Mouse (Mus musculus) Muller cell, postnatal 12 days (primary cell): Measurements from ENCODE around the gene Cfap73.

ENCODE experiments used
- DNase-seq: peaks from one replicate; pipeline ENCODE4 v3.0.0-alpha.2; 2015; ENCODE audit errors: inconsistent ontology term

Gene Cfap73

DNA sequence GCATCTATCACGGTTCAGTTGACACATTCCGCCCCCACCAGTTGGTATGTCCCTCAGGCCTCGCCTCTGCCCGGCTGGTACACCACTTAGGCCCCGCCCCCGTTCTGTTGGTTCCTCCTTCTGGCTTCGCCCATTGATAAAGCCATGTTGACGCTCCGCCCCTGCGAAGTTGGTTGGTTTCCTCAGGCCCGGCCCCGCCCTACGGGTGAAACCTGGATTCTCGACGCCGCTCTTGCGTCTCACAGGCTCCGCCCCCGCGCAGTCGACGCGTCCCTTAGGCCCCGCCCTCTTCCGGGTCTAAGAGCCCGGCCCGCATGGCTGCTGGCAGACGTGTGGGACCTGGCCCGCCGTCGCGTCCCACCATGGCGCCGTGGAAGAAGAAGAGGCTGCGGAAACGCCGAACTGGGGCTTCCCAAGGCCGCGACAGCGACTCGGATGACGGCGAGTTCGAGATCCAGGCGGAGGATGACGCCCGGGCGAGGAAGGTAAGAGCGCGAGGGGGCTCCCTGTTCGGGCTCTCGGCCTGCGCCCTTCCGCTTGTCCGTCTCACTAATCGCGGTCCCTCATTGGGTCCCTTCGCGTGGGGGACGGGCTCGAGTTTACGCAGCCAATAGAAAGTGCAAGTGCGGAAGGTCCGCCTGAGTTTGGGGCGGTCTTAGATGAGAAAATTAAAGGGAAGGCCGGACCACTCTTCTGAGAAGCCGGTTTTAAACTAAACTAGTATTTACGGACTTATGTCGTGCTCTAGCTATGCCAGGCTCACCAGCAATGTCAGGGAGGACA lies 21.0 kb downstream of the Cfap73 start:
- DNase-seq = peak; percentile 100

DNA sequence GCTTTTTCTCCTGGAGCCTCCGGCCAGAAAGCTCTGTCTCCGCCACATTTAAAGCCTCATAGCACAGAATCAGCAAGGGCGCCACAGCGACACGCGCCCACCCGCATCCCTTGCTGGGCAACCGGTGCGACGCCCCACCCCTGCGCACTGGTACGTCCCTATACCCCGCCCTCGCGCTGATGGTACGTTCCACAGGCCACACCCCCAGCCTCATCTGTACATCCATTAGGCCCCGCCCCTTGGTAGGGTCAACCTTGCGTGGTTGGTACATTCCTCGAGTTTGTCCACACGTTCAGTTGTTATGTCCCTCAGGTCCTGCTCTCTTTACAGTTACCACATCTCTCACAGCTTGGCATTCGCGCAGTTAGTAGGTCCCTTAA lies 21.6 kb downstream of the Cfap73 start, which contains the start of the genes Rita1 and Ddx54:
Gene Rita1, minus strand, starts transcription at position 148 of the 380 bp plus-strand sequence.
Gene Ddx54, plus strand, starts transcription at position 298 of the 380 bp plus-strand sequence.
- DNase-seq = no peak

DNA sequence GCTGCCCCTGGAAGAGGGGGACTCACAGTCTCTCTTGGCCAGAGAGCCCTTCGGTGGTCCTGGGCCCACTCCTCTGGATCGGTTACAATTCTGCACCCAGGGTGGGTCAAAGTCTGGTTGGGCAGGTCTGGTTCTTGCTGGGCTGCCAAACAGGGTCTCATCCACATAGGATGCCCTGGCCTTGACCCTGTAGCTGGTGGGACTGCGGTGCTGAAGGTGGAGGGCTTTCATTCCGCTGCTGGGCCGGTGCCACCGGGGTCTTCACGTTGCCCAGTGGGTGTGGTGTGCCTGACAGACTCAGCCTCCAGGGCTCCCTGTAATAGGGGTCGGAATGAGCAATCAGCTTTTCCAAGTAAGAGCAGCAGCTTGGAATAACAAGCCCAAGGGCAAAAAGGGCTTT lies 22.6 kb downstream of the Cfap73 start:
- DNase-seq = no peak

DNA sequence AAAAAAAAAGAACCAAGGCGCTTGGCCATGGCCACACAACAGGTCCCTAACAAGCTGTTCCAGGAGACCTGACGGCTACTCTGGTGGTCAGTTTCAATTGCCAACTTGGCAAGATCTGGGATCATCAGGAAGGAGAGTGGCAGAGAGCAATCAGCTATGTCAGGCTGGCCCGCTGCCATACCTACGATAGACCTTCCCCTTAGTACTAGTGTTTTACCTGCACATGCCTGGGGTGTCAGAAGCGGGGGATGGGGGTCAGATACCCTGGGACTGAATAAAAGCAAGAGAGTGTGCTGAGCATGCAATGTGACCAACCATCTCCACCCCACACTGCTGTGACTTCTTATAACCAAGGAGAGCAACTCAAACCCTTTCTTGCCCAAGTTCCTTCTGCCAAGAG lies 23.1 kb downstream of the Cfap73 start:
- no peak for DNase-seq

DNA sequence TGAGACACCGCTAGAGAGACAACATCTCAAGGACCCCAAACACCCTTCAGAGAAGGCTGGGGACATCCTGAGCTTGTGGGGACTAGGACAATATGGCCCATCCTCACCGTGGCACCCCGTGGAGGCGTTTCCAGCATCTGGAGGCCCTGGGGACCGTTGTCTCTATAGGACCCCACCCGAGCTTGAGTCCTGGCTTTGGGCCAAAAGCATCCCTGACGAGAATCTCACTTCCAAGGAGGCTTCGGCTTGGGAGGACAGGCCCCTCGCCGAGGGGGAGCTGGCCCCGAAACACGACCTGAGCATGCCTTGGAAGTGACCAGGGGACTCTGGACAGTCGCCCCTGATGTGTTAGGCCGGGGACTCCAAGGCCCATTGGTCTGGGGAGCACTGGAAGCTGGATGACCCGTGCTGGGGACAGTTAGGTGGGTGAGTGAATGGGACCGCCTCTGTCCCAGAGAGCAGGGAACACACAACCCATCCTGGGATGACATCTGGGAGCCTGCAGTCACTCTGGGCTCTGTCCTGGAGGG lies 24.7 kb downstream of the Cfap73 start:
- no peak for DNase-seq

DNA sequence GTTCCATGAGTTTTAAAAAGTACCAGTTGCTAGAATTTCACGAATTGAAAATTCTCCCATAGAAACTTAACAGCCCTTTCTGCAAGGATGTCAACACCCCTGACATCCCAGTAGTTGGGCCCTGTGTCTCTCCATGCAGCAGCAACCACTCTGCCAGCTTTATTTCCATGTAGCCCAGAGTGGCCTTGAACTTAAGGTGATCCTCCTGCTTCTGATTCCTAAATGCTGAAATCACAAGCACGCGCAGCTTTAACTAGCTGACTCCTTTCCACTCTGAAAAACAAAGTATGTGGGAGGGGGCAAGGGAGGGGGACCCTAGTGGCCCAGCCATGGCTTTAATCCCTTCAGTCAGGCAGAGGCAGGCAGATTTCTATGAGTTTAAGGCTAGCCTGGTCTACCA lies 26.7 kb downstream of the Cfap73 start:
- no peak for DNase-seq

DNA sequence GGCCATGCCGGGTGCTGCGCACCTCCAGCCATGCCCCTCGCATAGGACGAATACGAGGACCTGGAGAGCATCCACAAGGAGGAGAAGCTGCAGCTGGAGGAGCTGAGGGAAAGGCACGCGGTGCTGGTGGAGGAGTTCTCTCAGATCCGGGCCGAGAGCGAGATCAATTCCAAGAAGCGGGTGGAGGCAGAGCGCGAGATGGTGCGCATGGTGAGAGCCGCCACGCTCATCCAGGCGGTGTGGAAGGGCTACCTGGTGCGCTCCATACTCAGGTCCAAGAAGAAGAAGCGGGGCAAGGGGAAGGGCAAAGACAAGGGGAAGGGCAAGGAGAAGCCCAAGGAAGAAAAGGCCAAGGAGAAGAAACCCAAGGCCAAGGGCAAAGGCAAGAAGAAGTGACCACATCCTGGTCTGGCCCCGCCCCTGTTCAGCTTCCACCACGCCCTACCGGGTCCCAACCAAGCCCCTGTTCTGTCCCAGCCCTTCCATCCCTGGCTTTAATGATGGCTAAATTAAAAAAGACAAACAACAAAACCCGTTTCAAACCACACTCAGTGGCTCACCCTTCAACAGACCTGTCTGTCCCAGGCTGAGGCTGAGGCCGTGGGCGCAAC lies 27.3 kb downstream of the Cfap73 start:
- DNase-seq = no peak

DNA sequence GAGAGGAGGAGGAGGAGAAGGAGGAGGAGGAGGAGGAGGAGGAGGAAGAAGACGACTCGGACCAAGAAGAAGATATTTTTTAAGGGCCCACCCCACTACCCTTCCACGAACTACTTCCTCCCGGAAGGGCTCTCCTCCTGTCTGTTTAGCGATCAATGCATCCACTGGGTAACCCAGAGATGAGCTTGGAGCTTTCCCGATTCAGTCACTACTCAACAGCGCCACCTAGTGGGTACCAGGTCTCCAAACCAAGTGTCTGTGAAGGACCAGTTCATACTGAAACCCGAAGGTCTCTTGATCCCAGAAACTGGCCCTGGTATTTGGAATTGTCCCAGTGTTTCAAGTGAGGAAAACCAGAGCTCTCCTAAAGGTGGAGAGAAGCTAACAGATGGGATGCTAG lies 28.3 kb downstream of the Cfap73 start:
- peak; percentile 86 for DNase-seq

DNA sequence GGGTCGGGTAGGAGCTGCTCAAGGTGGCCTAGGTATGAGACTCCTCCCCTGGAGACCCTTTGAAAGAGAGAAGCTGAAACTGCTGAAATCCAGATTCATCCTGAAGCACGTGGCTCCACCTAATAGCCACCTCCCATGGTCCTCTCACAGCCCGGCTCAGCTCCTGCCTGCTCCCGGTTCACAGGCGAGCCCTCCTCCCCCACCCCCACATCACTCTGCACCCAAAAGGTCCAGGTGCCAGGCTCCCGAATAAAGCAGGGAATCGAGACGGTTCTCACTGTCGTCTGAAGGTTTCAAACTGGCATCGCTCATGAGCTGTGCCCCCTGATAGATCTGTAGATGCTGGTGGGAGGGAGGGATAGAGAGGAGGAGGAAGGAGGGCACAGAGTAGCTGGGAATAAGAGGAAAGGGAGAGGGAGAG lies 28.8 kb downstream of the Cfap73 start:
- DNase-seq = peak; percentile 54

DNA sequence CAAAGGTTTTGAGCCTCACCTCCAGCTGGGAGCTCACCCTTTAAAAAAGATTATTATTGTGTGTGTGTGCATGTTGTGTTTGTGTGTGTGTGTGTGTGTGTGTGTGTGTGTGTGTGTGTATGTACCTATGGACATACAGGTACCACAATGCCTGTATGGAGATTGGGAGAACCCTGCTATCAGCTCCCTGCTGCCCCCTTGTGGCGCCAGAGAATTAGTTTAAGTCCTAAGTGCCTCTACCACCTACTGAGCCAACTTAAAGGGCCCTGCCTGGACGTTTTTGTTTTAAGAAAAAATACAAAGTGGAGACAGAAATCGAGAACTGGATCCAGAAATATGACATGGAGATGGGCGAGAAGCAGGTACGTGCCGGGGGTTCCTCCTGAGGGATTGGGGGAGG lies 29.2 kb downstream of the Cfap73 start:
- peak; percentile 58 for DNase-seq

DNA sequence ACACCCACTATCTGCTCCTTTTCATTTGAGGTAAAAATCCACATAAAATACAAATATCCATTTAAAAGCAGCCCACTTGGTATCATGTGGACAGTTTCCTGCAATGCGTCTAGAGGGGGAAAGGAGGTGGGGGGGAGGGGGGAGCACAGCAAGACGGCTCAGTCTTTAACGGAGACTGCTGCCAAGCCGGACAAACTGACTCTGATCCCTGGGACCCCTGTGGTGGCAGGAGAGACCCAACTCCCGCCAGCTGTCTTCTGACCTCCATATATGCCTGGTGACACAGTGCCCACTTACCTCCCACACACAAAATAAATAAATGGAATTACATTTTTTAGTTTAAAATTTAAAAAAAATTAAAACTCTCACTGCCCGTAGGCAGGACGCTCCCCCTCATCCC lies 30.5 kb downstream of the Cfap73 start:
- no peak for DNase-seq

DNA sequence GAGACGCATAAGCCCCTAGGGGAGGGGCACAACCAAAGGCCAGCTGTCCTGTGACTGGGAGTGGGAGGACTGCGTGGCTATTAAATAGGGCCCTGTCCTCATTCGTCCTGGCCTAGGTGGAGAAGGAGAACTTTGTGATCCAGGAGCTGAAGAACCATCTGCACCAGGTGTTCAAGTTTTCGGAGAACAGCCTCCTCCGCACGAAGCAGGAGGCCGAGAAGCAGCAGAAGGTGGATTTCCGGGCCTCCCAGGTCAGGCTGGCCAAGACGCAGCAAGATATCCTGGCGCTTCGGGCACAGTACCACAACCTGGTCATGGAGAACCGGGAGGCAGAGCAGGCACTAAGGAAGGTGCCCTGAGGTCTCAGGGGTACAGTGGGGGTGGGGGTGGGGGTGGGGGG lies 31.8 kb downstream of the Cfap73 start:
- no peak for DNase-seq

DNA sequence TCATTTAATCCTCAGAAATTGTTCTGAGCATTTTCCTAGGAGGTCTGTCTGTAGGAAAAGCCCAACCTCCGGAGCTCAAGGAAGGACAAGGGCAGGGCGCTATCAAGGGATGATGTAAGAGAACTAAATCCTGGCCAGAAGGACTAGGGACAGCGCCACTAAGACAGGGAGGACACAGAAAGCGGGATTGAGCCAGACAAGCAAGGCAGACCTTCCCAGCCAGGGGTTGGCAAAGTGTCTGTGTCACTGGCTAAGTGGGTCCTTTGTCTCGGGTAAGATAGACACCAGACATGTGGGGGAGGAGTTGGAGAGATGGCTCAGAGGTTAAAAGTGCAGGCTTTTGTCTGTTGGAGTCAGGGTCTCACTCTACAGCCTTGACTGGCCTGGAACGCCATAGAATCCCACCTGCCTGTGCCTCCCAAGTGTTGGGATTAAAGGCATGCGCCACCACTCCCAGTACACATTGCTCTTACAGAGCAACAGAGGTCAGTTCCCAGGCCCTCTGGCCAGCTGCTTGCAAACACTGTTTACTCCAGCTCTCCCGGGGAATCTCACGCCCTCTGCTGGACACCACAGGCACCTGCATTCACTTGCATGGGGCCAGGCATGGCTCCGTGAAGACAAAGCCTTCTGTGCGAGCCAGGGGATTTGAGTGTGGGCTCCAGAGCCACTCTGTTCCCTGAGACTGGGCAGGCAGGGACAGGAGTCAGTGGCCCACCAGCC lies 32.9 kb downstream of the Cfap73 start:
- DNase-seq = peak; percentile 54

DNA sequence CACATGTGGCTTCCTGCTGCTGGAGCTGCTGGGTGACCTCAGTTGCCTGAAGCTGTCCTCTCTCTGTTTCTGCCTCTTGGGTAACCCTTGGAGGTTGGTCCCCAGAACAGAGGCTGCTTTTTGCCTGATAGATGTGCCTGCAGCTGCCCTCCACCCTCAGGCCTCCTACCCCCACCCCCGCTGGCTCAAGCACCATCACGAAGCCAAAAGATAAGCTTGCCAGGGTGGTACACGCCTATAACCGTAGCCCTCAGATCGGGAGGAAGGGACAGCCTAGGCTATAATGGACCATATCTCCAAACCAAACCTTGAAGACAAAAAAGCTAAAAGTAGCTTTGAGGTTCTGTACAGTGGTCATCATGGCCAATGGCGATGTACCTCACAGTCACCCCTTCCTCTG lies 34.4 kb downstream of the Cfap73 start:
- no peak for DNase-seq

DNA sequence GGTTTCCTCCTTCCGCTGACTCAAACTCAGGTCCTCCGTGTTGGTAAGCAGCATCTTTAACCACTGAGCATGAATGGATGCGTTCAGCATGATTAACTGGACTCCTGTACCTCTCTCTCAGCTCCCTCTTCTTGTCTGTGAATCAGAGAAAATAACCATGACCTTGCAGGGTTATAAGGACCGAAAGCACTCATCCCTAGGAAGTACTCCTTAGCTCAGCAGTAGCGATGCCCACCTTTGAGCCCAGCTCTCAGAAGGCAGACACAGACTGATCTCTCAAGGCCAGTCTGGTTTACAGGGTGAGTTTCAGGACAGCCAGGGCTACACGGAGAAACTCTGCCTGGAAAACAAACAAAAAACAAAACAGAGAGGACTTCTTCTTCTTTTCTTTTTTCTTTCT lies 39.5 kb downstream of the Cfap73 start:
- no peak for DNase-seq

DNA sequence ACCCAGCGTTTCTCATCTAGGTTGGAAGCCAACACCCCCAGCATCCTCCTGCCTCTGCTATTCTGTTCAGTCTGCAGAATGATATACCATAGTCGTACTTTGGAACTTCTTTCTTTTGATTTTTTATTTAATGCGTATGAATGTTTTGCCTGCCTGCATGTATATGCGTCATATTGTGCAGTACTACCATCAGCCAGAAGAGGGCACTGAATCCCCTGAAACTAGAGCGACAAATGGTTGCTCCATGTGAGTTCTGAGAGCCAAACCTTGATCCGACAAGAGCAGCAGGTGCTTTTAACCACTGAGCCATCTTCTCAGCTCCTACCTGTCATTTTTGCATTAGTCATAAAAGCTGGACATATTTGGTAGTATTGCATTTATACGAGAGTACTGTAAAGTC lies 41.9 kb downstream of the Cfap73 start:
- no peak for DNase-seq

DNA sequence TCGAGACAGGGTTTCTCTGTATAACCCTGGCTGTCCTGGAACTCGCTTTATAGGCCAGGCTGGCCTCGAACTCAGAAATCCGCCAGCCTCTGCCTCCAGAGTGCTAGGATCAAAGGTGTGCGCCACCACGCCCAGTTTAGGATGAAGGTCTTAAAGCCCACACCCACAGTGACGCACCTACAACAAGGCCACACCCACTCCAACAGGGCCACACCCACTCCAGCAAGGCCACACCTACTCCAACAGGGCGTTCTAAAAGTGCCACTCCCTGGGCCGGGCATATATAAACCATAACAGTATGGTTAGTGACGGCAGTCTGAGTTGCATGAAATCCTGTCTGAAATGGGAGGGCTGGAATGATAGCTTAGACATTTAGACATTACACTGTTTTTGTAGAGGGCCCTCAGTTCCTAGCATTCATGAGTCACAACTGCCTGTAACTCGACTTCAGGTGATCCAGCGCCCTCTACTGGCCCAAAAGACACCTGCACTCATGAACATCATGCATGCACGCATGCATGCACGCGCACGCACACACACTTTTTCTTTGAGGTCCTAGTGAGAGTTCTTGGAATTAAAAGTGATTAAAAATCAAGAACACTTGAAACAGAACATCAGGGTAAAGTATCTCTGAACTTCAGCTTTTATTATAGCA lies 43.6 kb downstream of the Cfap73 start:
- no peak for DNase-seq

DNA sequence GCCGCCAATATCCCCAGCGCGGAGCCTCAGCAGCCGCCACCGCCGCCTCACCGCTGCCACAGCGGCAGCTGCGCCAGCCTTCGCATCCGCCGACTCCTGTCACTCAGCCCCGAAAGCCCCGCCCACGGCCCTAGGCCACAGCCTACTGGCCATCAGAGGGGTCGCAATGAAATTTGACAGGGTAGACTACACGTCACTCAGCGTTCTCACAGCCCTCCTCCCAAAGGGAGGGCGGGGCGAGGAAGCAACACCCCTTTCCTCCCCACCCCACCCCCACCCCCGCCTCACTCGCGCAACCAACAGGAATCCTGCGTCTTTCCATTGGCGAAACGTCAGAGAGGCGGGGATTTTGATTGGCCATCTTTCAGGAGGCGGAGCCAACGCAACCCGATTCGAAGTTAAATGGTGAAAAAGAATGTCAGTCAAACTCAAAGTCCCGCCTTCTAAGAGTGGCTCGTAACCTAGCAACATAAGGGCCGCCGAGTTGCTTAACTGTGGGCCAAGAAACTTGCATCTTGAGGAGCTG lies 45.4 kb downstream of the Cfap73 start, which contains the start of the genes Tpcn1 and Iqcd:
Gene Tpcn1, minus strand, starts transcription at position 105 of the 526 bp plus-strand sequence.
Gene Iqcd, plus strand, starts transcription at position 448 of the 526 bp plus-strand sequence.
- peak; percentile 100 for DNase-seq

DNA sequence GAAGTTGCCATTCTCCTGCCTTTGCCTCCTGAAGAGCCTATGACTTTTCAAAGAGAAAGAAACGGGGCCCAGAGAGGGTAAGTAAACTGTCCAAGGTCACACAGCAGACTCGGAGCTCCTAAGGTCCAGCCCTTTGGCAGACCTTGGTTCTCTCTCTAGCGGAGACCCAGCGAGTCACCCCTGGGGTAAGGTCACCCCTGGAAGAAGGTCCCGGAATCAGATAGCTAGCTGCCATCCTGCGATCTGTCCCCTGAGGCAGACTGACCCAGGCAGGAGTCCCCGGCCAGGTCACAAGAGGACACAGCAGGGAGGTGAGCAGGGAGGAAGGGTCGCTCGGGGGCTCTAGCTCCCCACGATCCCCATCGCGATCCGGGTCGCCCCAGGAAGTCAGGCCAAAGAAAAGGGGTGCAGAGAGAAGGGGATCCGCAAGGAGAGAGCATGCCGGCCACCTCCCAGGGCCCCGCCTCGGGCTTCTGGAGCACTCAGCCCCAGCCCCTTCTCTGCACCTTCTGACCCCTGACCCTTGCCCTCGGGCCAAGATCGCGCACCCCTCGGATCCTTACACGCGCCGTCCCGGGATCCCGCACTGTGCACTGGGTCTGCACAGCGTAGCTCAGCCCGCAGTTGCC lies 46.0 kb downstream of the Cfap73 start:
- no peak for DNase-seq

DNA sequence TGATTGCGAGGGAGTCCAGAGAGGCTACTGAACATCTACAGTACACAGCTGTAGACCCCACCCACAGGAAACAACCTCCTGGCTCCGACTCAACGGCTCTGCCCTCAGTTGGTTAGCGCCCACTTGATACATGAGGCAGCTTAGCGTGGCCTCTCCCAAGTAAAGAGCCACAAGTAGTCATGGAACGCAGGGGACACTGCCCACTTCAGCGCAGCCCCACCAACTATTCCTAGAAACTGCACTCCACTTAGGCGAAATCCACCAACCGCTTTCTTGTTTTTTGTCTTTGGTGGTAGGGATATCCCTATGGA lies 46.5 kb downstream of the Cfap73 start:
- no peak for DNase-seq
